Mouse (Mus musculus) embryonic facial prominence, embryonic 11.5 days (tissue): ENCODE data around the gene Pola2. TPM values are rescaled to one million over a fixed set of nuclear protein-coding genes. Genes with fewer than 3 reads are reported as not detected.

ENCODE experiments used
- ATAC-seq: fragments of 200-750 bp; cut with Nextera tagmentation; replicated peaks from 2 replicates; pipeline ENCODE4 v1.8.0; 2017; ENCODE audit warnings: low read depth; ENCODE audit not compliant: insufficient number of reproducible peaks, low FRiP score, low TSS enrichment
- DNase-seq: peaks from one replicate; pipeline ENCODE4 v3.0.0-alpha.2; 2015; ENCODE audit warnings: low spot score
- H3K27ac ChIP-seq: fragments of 300-500 bp; sonication (generic); replicated peaks from 2 replicates; pipeline ENCODE4 v1.5.1; 2014; ENCODE audit warnings: mild to moderate bottlenecking, low read depth, low read length, control low read depth
- H3K27me3 ChIP-seq: fragments of 300-500 bp; sonication (generic); 2 replicates; pipeline ENCODE4 v1.6.1; 2014; ENCODE audit warnings: mild to moderate bottlenecking, low read length, moderate library complexity, mixed read lengths; ENCODE audit not compliant: control insufficient read depth, insufficient read depth
- H3K36me3 ChIP-seq: fragments of 300-500 bp; sonication (generic); replicated peaks from 2 replicates; pipeline ENCODE4 v1.6.1; 2014; ENCODE audit warnings: low read depth, mild to moderate bottlenecking, low read length, moderate library complexity, mixed read lengths; ENCODE audit not compliant: control insufficient read depth, insufficient read depth
- H3K4me1 ChIP-seq: fragments of 300-500 bp; sonication (generic); 2 replicates; pipeline ENCODE4 v1.6.1; 2014; ENCODE audit warnings: low read length, mixed read lengths; ENCODE audit not compliant: control insufficient read depth, insufficient read depth
- H3K4me2 ChIP-seq: fragments of 300-500 bp; sonication (generic); 2 replicates; pipeline ENCODE4 v1.6.1; 2014; ENCODE audit warnings: low read depth, mild to moderate bottlenecking, control low read depth, low read length, moderate library complexity
- H3K4me3 ChIP-seq: fragments of 300-500 bp; sonication (generic); 2 replicates; pipeline ENCODE4 v1.5.1; 2014; ENCODE audit warnings: low read depth, low read length, control low read depth
- H3K9ac ChIP-seq: fragments of 300-500 bp; sonication (generic); replicated peaks from 2 replicates; pipeline ENCODE4 v1.6.1; 2014; ENCODE audit warnings: mild to moderate bottlenecking, control low read depth, low read length
- H3K9me3 ChIP-seq: fragments of 300-500 bp; sonication (generic); replicated peaks from 2 replicates; pipeline ENCODE4 v1.6.1; 2016; ENCODE audit warnings: mild to moderate bottlenecking, low read length, inconsistent platforms, mixed read lengths; ENCODE audit not compliant: control insufficient read depth
- WGBS: fragments of 180-500 bp; shearing (Covaris S2); extraction: QIAGEN DNeasy Blood & Tissue Kit; methylation state at CpG from one replicate; pipeline ENCODE4 v1.1.7; 2014; 5-methylcytosine and 5-hydroxymethylcytosine counted together
- polyA plus RNA-seq: library from polyadenylated mRNA; unstranded; fragments of >200 nt; fragmentation: Nextera tagmentation; extraction: Ambion mirVana; gene quantifications from 2 replicates; pipeline ENCODE4 v1.2.1, GENCODE M21; 2014

The Pola2 gene
- polyA plus RNA-seq, 1 experiment from 2014 or later, result 97.6 TPM

GRCm38 (mm10) chr19:5891521-5892258, 72.3 kb downstream of the Pola2 start:
- H3K4me3 ChIP-seq, result no peak overlapping the region
- 92% methylated on average over 12 of the region's 12 CpGs for WGBS
- no peak for DNase-seq
- peaks cover 2% of the 10 kb centered on the region; the same call in 1 of the 2 replicates for H3K4me1 ChIP-seq
- no peaks in the 10 kb centered on the region for H3K9me3 ChIP-seq
- H3K27me3 ChIP-seq, result no peaks in the 10 kb centered on the region
- no peak for ATAC-seq
- no peak overlapping the region for H3K27ac ChIP-seq
- no peak overlapping the region for H3K9ac ChIP-seq
- H3K36me3 ChIP-seq, result no peaks in the 10 kb centered on the region
- H3K4me2 ChIP-seq, result no peak overlapping the region

Other genes with a start within 250 kb of the Pola2 start
- 4.5 and 5.5 TPM in 2 replicates for gene Ehbp1l1, start 237.9 kb downstream of the Pola2 start, polyA plus RNA-seq
- 137 and 151 TPM in 2 replicates for gene Fam89b, start 234.5 kb downstream of the Pola2 start, polyA plus RNA-seq
- 5.9 and 9.5 TPM in 2 replicates for gene Ltbp3, start 223.3 kb downstream of the Pola2 start, polyA plus RNA-seq
- gene Scyl1, start 192.8 kb downstream of the Pola2 start, polyA plus RNA-seq, result 53.9 and 55.0 TPM in 2 replicates
- 15.8 and 17.6 TPM in 2 replicates for gene Frmd8, start 88.9 kb downstream of the Pola2 start, polyA plus RNA-seq
- gene Slc25a45, start 86.4 kb downstream of the Pola2 start, polyA plus RNA-seq, result 0.87 and 1.1 TPM in 2 replicates
- 4.0 and 4.3 TPM in 2 replicates for gene Tigd3, start 70.1 kb downstream of the Pola2 start, polyA plus RNA-seq
- 202 and 213 TPM in 2 replicates for gene Dpf2, start 51.2 kb downstream of the Pola2 start, polyA plus RNA-seq
- gene Cdc42ep2, start 39.4 kb downstream of the Pola2 start, polyA plus RNA-seq, result 2.4 and 2.7 TPM in 2 replicates
- gene Slc22a20, start 21.9 kb upstream of the Pola2 start, polyA plus RNA-seq, result not detected in 2 replicates
- 4.5 and 5.0 TPM in 2 replicates for gene Capn1, start 51.7 kb upstream of the Pola2 start, polyA plus RNA-seq
- 18.8 and 20.2 TPM in 2 replicates for gene Syvn1, start 82.4 kb upstream of the Pola2 start, polyA plus RNA-seq
- 96.6 and 100 TPM in 2 replicates for gene Mrpl49, start 93.6 kb upstream of the Pola2 start, polyA plus RNA-seq
- 773 and 801 TPM in 2 replicates for gene Fau, start 93.6 kb upstream of the Pola2 start, polyA plus RNA-seq
- 40.8 and 44.2 TPM in 2 replicates for gene Znhit2, start 97.0 kb upstream of the Pola2 start, polyA plus RNA-seq
- 26.0 and 26.3 TPM in 2 replicates for gene Tm7sf2, start 104.2 kb upstream of the Pola2 start, polyA plus RNA-seq
- 41.1 and 44.4 TPM in 2 replicates for gene Vps51, start 113.0 kb upstream of the Pola2 start, polyA plus RNA-seq
- gene Tmem262, start 115.8 kb upstream of the Pola2 start, polyA plus RNA-seq, result not detected in 2 replicates
- gene Gm28374, start 118.1 kb upstream of the Pola2 start, polyA plus RNA-seq, result 1.7 TPM in 1 of 2 replicates, not detected in the other
- gene Zfpl1, start 120.8 kb upstream of the Pola2 start, polyA plus RNA-seq, result 60.7 and 69.9 TPM in 2 replicates
- gene Cdca5, start 120.8 kb upstream of the Pola2 start, polyA plus RNA-seq, result 59.2 and 65.2 TPM in 2 replicates
- gene AC131692.1, start 130.2 kb upstream of the Pola2 start, polyA plus RNA-seq, result not detected in 2 replicates
- 0.21 and 0.49 TPM in 2 replicates for gene Naaladl1, start 141.6 kb upstream of the Pola2 start, polyA plus RNA-seq
- gene Sac3d1, start 154.4 kb upstream of the Pola2 start, polyA plus RNA-seq, result 60.7 and 68.3 TPM in 2 replicates
- gene Snx15, start 164.1 kb upstream of the Pola2 start, polyA plus RNA-seq, result 25.4 and 30.7 TPM in 2 replicates
- gene Batf2, start 176.8 kb upstream of the Pola2 start, polyA plus RNA-seq, result not detected in 2 replicates
- 72.8 and 81.4 TPM in 2 replicates for gene Arl2, start 177.3 kb upstream of the Pola2 start, polyA plus RNA-seq
- not detected in 2 replicates for gene Majin, start 220.2 kb upstream of the Pola2 start, polyA plus RNA-seq